Mouse (Mus musculus) E14TG2a.4 (cell line): ENCODE measurements around the gene Armcx6.

ENCODE experiments used
- CTCF ChIP-seq: conservative IDR thresholded peaks from 2 replicates; pipeline ENCODE4 v1.5.1; 2014; ENCODE audit warnings: low read length
- NANOG ChIP-seq: IDR thresholded peaks from 2 replicates; pipeline ENCODE4 v1.6.1; 2014; ENCODE audit warnings: borderline replicate concordance, low read length, mixed read lengths
- POU5F1 ChIP-seq: IDR thresholded peaks from 2 replicates; pipeline ENCODE4 v1.6.1; 2014; ENCODE audit warnings: low read length, borderline replicate concordance

- TF ChIP-seq CTCF (no peak), NANOG (no peak), POU5F1 (no peak)
Measured at GRCm38 (mm10) chrX:134717752-134718308, 33.4 kb downstream of the Armcx6 start, which contains the start of gene Armcx1.
